Mouse (Mus musculus): ENCODE measurements around the gene Kazn.

Gene Kazn

DNA sequence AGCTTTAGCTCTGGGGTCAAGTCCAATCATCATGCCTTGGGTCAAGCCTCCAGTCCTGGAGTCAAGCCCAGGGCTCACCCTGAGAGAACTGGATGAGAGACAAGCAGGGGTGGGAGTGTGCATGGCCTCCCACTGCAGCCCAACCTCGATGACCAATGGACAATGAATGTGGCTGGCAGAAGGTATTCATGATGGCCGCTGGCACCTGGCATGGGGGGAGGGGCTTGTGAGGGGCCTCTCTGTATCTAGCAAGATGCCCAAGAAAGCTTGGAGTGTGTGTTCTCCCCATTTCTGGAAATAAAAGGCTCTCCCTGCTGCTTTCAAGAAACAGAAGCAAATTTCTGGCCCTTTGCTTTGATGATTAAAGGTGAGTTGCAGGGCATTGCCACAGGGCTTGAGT, 50.7 kb downstream of the Kazn start:
- DNase-seq, result no peak

GRCm38 (mm10) chr4:142186155-142186554, 53.0 kb downstream of the Kazn start:
- DNase-seq, result no peak

DNA sequence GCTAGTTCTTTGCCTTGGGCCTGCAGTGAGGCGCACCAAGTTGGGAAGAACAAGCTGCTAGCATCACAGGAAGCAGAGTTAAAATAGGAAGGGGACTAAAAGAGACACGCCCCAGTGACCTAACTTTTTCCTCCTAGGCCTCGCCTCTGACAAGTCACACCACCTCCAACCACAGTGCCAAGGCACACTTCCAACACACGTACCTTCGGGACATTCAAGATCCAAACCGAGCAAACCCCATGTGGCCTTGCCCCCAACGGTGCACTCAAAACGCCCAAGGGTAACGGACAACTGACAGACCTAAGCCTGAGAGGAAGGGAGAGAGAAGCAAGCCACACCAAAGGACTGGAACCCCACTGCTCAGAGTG, 53.7 kb downstream of the Kazn start:
- DNase-seq, result peak in 1 of 2 experiments; percentile 53

- peak; percentile 67 to 70 for DNase-seq
These were observed 54.2 kb downstream of the Kazn start for GRCm38 (mm10) chr4:142184852-142185532.

GRCm38 (mm10) chr4:142183591-142183990, 55.6 kb downstream of the Kazn start:
- DNase-seq, result no peak

GRCm38 (mm10) chr4:142183015-142183414, 56.2 kb downstream of the Kazn start:
- DNase-seq, result no peak

- DNase-seq, result no peak
These were observed 57.6 kb downstream of the Kazn start for GRCm38 (mm10) chr4:142181646-142182045.

DNA sequence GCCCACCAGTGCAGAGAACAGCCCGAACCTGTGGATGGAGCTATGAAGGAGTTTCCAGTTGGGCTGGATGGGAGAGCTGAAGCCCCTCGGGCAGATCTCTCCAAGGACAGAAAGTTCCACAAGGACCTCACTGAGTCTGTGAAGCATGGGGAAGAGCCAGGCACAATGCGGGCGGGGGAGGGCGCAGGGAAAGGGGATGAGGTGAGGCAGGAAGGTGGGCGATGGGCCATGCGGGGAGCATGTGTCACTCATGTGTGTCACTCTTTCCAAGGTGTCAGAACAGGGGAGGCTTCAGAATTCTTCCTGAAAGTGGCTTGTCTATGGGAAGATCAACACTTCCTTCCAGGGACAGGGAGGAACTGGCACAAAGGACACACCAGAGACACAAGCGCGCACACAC, 58.3 kb downstream of the Kazn start:
- DNase-seq, result no peak

DNA sequence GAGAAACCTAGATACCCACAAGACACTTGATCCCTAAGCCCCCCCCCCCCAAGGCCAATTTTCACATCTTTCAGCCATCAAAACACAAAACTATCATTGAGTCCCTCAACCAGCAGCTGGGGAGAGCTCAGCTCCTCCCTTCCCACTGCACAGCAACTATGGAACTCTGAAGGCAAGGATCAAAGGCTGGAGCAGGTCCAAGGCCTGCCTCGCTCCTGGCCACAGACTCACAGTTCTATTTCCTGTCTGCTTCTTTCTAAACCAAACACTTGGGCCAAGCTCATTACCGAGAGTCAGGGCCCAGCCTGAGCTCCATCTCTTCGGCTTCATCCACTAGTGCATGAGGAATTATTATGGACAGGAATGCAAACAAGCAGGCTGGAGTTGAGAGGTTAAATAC, 58.9 kb downstream of the Kazn start:
- peak; percentile 71 to 76 for DNase-seq

DNA sequence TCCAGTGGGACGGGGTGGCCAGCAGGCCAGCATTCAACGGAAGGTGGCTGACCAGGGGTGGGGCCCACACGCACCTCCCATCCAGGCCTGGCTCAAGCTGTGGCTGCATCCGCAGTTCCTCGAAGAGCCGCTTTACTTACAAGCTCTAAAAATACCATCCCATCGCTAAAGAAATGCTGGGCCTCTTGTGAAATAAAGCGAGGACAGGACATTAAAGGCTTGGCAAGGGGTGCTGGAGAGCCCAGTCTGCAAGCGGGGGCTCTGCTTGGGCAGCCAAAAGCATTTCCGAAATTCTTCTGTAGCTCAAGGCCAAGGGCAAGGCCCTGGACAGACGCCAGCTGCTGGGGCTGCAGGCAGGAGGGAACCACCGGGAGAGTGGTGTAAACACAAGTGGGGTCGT, 59.7 kb downstream of the Kazn start:
- DNase-seq, result peak; percentile 62 to 64

DNA sequence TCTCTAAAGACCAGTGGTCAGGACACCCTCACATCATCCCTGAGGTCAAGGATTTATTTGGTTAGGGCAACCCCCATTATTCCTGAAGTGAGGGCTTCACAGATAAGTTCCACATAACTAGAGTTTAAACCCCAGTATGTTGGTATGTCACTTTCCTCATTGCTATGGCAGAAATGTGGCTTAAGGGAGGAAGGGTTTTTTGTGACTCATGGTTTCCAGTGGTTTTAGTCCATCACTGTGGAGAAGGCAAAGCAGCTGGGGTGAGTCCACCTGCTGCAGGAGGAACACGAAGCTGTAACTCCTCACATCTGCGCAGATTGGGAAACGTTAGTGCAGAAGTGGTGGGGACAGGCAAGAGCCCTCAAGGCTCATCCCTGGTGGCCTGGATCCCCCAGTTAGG, 62.5 kb downstream of the Kazn start:
- no peak for DNase-seq

DNA sequence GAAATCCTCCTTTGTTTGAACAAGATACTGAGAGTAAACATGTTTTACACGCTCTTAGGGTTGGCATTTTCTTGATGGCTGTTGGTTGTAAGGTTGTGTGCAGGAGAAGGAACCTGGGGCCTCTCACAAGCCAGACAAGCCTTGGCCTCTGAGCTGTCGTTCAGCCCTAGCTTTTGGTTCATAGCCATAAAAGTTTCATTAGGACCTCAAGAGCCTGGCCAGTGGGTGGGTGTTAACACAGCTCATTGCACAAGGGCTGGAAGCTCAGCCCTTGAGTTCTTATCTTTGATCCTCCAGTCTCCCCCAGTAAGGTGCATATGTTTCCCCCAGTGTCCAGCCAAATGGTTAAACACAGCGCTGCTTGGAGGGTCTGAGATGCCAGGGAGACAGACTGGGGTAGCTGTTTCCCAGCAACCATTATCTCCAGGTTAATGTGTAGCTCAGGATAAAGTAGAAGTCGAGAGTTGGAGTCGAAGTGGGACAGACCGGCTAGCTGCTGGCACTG, 65.2 kb downstream of the Kazn start:
- no peak for DNase-seq

DNA sequence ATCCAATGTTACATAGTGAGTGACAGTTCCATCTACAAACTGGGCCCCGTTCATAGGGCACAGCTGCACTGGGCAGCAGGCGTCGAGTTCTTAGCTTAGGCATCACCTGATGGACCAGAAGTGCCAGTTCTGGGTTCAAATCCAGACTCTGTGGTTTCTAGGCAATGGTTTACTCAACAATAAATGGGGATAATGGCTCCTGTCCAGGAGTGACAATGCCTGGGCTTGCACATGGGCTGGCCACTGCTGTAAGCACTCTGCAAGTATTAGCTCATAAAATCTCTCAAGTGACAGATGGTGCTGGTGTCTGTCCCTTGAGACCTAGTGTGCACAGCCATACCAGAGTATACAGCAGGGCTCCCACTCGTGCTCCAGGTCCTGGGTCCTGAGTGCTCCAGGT, 66.3 kb downstream of the Kazn start:
- DNase-seq, result no peak

DNA sequence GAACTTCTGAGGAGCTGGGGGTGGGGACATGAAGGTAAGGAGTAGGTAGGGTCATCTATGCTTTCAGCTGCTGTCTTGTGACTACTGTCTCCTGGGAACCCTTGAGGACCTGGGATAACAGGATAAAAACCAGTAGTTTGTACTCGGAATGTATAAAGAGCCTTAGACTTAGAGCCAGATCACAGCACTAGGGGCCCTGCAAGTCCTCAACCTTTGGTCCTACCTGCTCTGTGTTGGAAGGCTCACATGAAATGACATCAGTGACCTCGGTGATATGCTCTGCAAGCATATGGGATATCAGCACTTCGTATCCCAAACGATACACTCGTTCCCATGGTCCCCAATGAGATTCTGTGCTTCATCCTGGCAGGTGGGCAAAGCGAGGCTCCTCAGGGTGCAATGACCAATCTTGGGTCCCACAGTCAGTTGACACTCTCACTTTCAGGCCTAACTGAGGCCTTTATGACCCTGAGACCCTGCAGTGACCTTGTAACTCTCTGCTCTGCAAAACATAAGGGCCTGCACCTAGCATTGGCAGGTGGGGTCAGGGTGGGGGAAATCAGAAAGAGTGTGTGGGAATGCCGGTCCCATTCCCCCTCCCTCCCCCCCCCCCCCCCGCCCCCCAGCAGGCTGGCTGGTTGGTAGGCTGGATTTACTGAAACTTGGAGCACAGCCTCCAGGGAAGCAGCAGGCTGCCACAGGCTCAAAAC, 67.3 kb downstream of the Kazn start:
- no peak for DNase-seq

GRCm38 (mm10) chr4:142170882-142171768, 68.1 kb downstream of the Kazn start:
- peak; percentile 35 to 60 for DNase-seq

DNA sequence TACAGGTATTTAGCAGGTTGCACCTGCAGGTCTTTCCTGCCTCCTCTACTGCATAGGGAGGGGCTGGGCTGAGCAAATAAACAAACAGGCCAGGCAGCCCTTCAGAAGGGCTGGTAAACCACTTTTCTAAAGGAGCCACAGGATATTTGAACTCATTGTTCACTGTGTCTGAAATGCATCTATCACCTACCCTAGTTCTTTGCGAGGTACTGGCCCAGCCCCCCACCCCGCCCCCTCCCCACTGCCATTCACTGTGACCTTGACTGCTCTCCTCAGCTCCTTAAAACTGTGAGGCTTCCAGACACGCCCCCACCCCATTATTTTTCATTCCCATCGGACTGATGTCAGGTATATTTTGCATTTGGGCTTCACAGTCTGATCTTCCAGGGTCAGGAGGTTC, 69.6 kb downstream of the Kazn start:
- DNase-seq, result no peak

- DNase-seq, result no peak
These were observed 70.8 kb downstream of the Kazn start for GRCm38 (mm10) chr4:142168352-142168751.

- DNase-seq, result peak; percentile 69 to 74
These were observed 73.1 kb downstream of the Kazn start for GRCm38 (mm10) chr4:142165835-142166701.

- no peak for DNase-seq
These were observed 73.8 kb downstream of the Kazn start for GRCm38 (mm10) chr4:142165363-142165762.

GRCm38 (mm10) chr4:142164386-142164785, 74.8 kb downstream of the Kazn start:
- DNase-seq, result no peak

GRCm38 (mm10) chr4:142163862-142164261, 75.3 kb downstream of the Kazn start:
- no peak for DNase-seq

DNA sequence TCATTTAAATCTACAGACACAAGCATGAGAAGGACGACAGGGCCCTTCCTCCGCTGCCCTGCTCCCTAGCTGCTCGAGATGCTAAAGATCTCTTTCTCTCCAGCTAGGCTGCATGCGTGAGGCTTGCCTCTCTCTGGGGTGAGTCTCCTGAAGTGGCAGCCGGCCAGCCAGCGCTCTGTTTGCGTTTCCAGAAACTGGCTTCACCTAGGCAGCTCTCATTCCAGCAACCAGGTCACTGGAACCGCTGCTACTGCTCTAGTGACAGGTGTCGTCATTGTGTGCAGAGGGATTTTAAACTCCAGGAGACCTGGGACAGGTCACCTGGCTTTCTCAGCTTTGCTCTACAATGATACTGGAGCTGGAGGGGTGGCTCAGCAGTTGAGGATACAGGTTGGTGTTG, 76.5 kb downstream of the Kazn start:
- peak; percentile 57 to 66 for DNase-seq

Data from kidney, adult 8-10 months (tissue).